Mouse (Mus musculus): Measurements from ENCODE around the gene Cyp2t4. TPM values are rescaled to one million over a fixed set of nuclear protein-coding genes. Genes with fewer than 3 reads are reported as not detected.

Cyp2t4 gene
- total and polyA plus RNA-seq, 3 experiments, result 0.28 TPM; not detected in 2

DNA sequence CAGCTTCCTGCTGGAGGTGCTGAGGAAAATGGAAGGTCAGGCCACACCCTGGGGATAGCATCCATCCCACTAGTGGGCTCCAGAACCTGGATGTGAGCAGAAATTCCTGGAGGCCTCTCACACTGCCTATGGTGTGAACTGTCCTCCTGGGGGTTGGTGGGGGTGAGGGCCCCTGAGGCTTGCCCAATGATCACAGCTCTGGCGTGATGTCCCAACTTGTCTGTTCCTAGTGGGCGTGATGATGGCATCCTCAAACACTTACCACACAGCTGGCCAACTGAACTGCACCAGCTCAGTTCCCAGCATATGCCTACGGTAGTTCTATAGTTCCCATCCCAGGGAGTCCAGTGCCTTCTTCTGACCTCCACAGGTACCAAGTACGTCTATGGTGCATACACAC is 28.5 kb upstream of the Cyp2t4 start:
- no peak for DNase-seq (ENCODE audit: low read depth, low spot score)
- Histone ChIP-seq H3K4me3 (ENCODE audit: control insufficient read depth in 1 of 2, insufficient read depth in 1 of 2, low read depth in 2 of 2, low read length in 2 of 2) (no peak overlapping the region), H3K9me3 (replicated peaks; ENCODE audit: insufficient read depth, low read length) (no peaks in the 10 kb centered on the region), H3K4me1 (ENCODE audit: control insufficient read depth in 1 of 2, insufficient read depth in 2 of 2, low read length in 2 of 2) (no peaks in the 10 kb centered on the region), H3K79me2 (ENCODE audit: control insufficient read depth, insufficient read depth, low read length, poor library complexity) (no peaks in the 10 kb centered on the region), H3K27ac (ENCODE audit: control insufficient read depth, low read depth, low read length) (no peak overlapping the region), H3K27me3 (ENCODE audit: control insufficient read depth in 1 of 2, insufficient read depth in 2 of 2, low read length in 2 of 2) (no peaks in the 10 kb centered on the region), H3K36me3 (ENCODE audit: control insufficient read depth in 1 of 2, insufficient read depth in 2 of 2, low read length in 2 of 2) (no peaks in the 10 kb centered on the region), H3K9ac (ENCODE audit: control insufficient read depth, low read depth, low read length, poor library complexity, severe bottlenecking) (no peak overlapping the region)
- TF ChIP-seq ETS1 (IDR thresholded peaks at IDR 0.05; ENCODE audit: low read depth, low read length), result no peak
- TF ChIP-seq TBP (IDR thresholded peaks at IDR 0.05; ENCODE audit: low read depth, low read length), result no peak
- TF ChIP-seq USF1 (IDR thresholded peaks at IDR 0.05; ENCODE audit: low read depth, low read length), result no peak

DNA sequence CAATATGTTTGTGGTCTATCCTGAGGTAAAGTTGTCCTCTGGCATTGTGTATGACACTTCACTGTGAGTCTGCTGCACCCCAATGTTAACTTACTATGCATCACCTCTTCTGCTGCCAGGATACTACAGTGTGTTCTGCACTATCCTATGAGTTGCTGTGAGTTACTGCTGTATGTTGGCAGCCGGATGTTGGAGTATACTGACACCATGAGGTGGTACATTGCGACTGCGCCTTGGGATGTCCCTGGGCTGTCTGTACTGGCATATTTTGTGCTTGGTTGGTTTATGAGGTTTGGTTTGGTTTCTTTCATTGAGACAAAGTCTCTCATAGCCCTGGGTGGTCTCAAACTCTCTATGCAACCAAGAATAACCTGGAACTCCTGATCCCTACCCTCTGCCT is 25.4 kb upstream of the Cyp2t4 start:
- H3K27ac ChIP-seq (ENCODE audit: control insufficient read depth, low read depth, low read length), result no peak overlapping the region
- H3K36me3 ChIP-seq (ENCODE audit: control insufficient read depth in 1 of 2, insufficient read depth in 2 of 2, low read length in 2 of 2), result no peaks in the 10 kb centered on the region
- H3K4me3 ChIP-seq (ENCODE audit: control insufficient read depth in 1 of 2, insufficient read depth in 1 of 2, low read depth in 2 of 2, low read length in 2 of 2), result no peak overlapping the region
- H3K4me1 ChIP-seq (ENCODE audit: control insufficient read depth in 1 of 2, insufficient read depth in 2 of 2, low read length in 2 of 2), result no peaks in the 10 kb centered on the region
- TF ChIP-seq RAD21 (IDR thresholded peaks at IDR 0.05; ENCODE audit: low read depth, low read length) (peak; percentile 63), CTCF (IDR thresholded peaks at IDR 0.05 in 2 of 3, conservative IDR thresholded peaks at IDR 0.05 in 1 of 3; ENCODE audit: control insufficient read depth in 1 of 3, insufficient read depth in 1 of 3, low read depth in 2 of 3, low read length in 3 of 3, poor library complexity in 1 of 3, severe bottlenecking in 1 of 3) (peak; percentile 40 to 60 (median 54); a peak in 5 of 6 replicates), SMC3 (IDR thresholded peaks at IDR 0.05; ENCODE audit: low read depth, low read length) (peak; percentile 52; the same call in 1 of the 2 replicates), ZC3H11A (IDR thresholded peaks at IDR 0.05; ENCODE audit: low read depth, low read length) (peak; percentile 27; the same call in 1 of the 2 replicates), ZNF384 (IDR thresholded peaks at IDR 0.05; ENCODE audit: low read depth, low read length) (no peak)
- DNase-seq (ENCODE audit: low read depth, low spot score), result peak; percentile 33
- no peaks in the 10 kb centered on the region for H3K79me2 ChIP-seq (ENCODE audit: control insufficient read depth, insufficient read depth, low read length, poor library complexity)
- no peak overlapping the region for H3K9ac ChIP-seq (ENCODE audit: control insufficient read depth, low read depth, low read length, poor library complexity, severe bottlenecking)
- no peaks in the 10 kb centered on the region for H3K9me3 ChIP-seq (replicated peaks; ENCODE audit: insufficient read depth, low read length)
- H3K27me3 ChIP-seq (ENCODE audit: control insufficient read depth in 1 of 2, insufficient read depth in 2 of 2, low read length in 2 of 2), result no peaks in the 10 kb centered on the region

GRCm38 (mm10) chr7:27128946-27129345 is 24.6 kb upstream of the Cyp2t4 start:
- H3K36me3 ChIP-seq (ENCODE audit: control insufficient read depth in 1 of 2, insufficient read depth in 2 of 2, low read length in 2 of 2), result no peaks in the 10 kb centered on the region

More at GRCm38 (mm10) chr7:27128946-27129345, 24.6 kb upstream of the Cyp2t4 start:
- Histone ChIP-seq H3K27ac (ENCODE audit: control insufficient read depth, low read depth, low read length) (no peak overlapping the region), H3K4me1 (ENCODE audit: control insufficient read depth in 1 of 2, insufficient read depth in 2 of 2, low read length in 2 of 2) (no peaks in the 10 kb centered on the region), H3K9ac (ENCODE audit: control insufficient read depth, low read depth, low read length, poor library complexity, severe bottlenecking) (no peak overlapping the region), H3K4me3 (ENCODE audit: control insufficient read depth in 1 of 2, insufficient read depth in 1 of 2, low read depth in 2 of 2, low read length in 2 of 2) (no peak overlapping the region), H3K79me2 (ENCODE audit: control insufficient read depth, insufficient read depth, low read length, poor library complexity) (no peaks in the 10 kb centered on the region), H3K9me3 (replicated peaks; ENCODE audit: insufficient read depth, low read length) (no peaks in the 10 kb centered on the region), H3K27me3 (ENCODE audit: control insufficient read depth in 1 of 2, insufficient read depth in 2 of 2, low read length in 2 of 2) (no peaks in the 10 kb centered on the region)
- TF ChIP-seq JUND (IDR thresholded peaks at IDR 0.05; ENCODE audit: low read depth, low read length), result no peak
- no peak for TF ChIP-seq GABPA (IDR thresholded peaks at IDR 0.05; ENCODE audit: low read depth, low read length)
- TF ChIP-seq UBTF (IDR thresholded peaks at IDR 0.05; ENCODE audit: borderline replicate concordance, insufficient read depth, low read depth, low read length), result no peak
- TF ChIP-seq RAD21 (IDR thresholded peaks at IDR 0.05; ENCODE audit: low read depth, low read length), result no peak
- TF ChIP-seq E2F4 (IDR thresholded peaks at IDR 0.05; ENCODE audit: borderline replicate concordance, low read depth, low read length), result no peak
- TF ChIP-seq MAX (IDR thresholded peaks at IDR 0.05; ENCODE audit: low read length), result no peak
- no peak for TF ChIP-seq MXI1 (IDR thresholded peaks at IDR 0.05; ENCODE audit: low read depth, low read length)
- no peak for TF ChIP-seq TCF12 (IDR thresholded peaks at IDR 0.05; ENCODE audit: low read depth, low read length)
- no peak for TF ChIP-seq ELF1 (IDR thresholded peaks at IDR 0.05; ENCODE audit: low read depth, low read length)
- no peak for TF ChIP-seq TBP (IDR thresholded peaks at IDR 0.05; ENCODE audit: low read depth, low read length)
- no peak for TF ChIP-seq MYB (IDR thresholded peaks at IDR 0.05; ENCODE audit: low read depth, low read length)
- TF ChIP-seq NELFE (IDR thresholded peaks at IDR 0.05; ENCODE audit: low read depth, low read length), result no peak
- no peak for TF ChIP-seq GATA1 (IDR thresholded peaks at IDR 0.05; ENCODE audit: low read depth, low read length)
- no peak for TF ChIP-seq ZKSCAN1 (IDR thresholded peaks at IDR 0.05; ENCODE audit: low read depth, low read length)
- no peak for TF ChIP-seq ETS1 (IDR thresholded peaks at IDR 0.05; ENCODE audit: low read depth, low read length)
- no peak for TF ChIP-seq ZMIZ1 (IDR thresholded peaks at IDR 0.05; ENCODE audit: low read depth, low read length)
- no peak for TF ChIP-seq SMC3 (IDR thresholded peaks at IDR 0.05; ENCODE audit: low read depth, low read length)
- no peak for TF ChIP-seq ZNF384 (IDR thresholded peaks at IDR 0.05; ENCODE audit: low read depth, low read length)
- TF ChIP-seq BHLHE40 (IDR thresholded peaks at IDR 0.05; ENCODE audit: borderline replicate concordance, low read depth, low read length), result no peak
- no peak for TF ChIP-seq CTCF (IDR thresholded peaks at IDR 0.05 in 2 of 3, conservative IDR thresholded peaks at IDR 0.05 in 1 of 3; ENCODE audit: control insufficient read depth in 1 of 3, insufficient read depth in 1 of 3, low read depth in 2 of 3, low read length in 3 of 3, poor library complexity in 1 of 3, severe bottlenecking in 1 of 3)
- DNase-seq (ENCODE audit: low read depth, low spot score), result no peak
